Mouse (Mus musculus) monocyte, adult 5-6 weeks (primary cell): ENCODE measurements at regions not wholly inside any gene's neighbourhood (a gene's known extent, or its start where the extent isn't known, plus 50 kb on each side); places are given as distances from the start of the nearest gene placed in this dataset.

Experiments used
- ATAC-seq: fragments of 153-309, 156-312 bp; replicated peaks from 2 replicates; pipeline ENCODE4 v1.8.0; 2017; ENCODE audit warnings: mild to moderate bottlenecking; ENCODE audit not compliant: low TSS enrichment, insufficient number of reproducible peaks, severe bottlenecking, poor library complexity, low FRiP score

GRCm38 (mm10) chr6:148500251-148501179 lies 56.3 kb upstream of the Tmtc1 start:
- ATAC-seq = no peak
